Mouse (Mus musculus) kidney, embryonic 16.5 days (tissue): ENCODE measurements around the gene Rnf149. TPM values are rescaled to one million over a fixed set of nuclear protein-coding genes. Genes with fewer than 3 reads are reported as not detected.

Source experiments
- ATAC-seq: fragments of 200-750 bp; cut with Nextera tagmentation; 2 replicates; pipeline ENCODE4 v1.8.0; 2017; ENCODE audit warnings: moderate TSS enrichment; ENCODE audit not compliant: low FRiP score, low TSS enrichment
- H3K27ac ChIP-seq: fragments of 300-500 bp; sonication (generic); 2 replicates; pipeline ENCODE4 v1.5.1; 2014; ENCODE audit warnings: low read length
- H3K27me3 ChIP-seq: fragments of 300-500 bp; sonication (generic); 2 replicates; pipeline ENCODE4 v1.6.1; 2014; ENCODE audit warnings: low read length, control low read depth, mixed read lengths; ENCODE audit not compliant: insufficient read depth
- H3K36me3 ChIP-seq: fragments of 300-500 bp; sonication (generic); 2 replicates; pipeline ENCODE4 v1.6.1; 2014; ENCODE audit warnings: low read length, control low read depth, mixed read lengths; ENCODE audit not compliant: insufficient read depth
- H3K4me1 ChIP-seq: fragments of 300-500 bp; sonication (generic); 2 replicates; pipeline ENCODE4 v1.6.1; 2014; ENCODE audit warnings: low read length, control low read depth, mixed read lengths; ENCODE audit not compliant: insufficient read depth
- H3K4me2 ChIP-seq: fragments of 300-500 bp; sonication (generic); replicated peaks from 2 replicates; pipeline ENCODE4 v1.6.1; 2014; ENCODE audit warnings: low read depth, low read length
- H3K4me3 ChIP-seq: fragments of 300-500 bp; sonication (generic); 2 replicates; pipeline ENCODE4 v1.5.1; 2014; ENCODE audit warnings: mild to moderate bottlenecking, low read length
- H3K9ac ChIP-seq: fragments of 300-500 bp; sonication (generic); replicated peaks from 2 replicates; pipeline ENCODE4 v1.6.1; 2014; ENCODE audit warnings: low read length
- H3K9me3 ChIP-seq: fragments of 300-500 bp; sonication (generic); 2 replicates; pipeline ENCODE4 v1.6.1; 2016; ENCODE audit warnings: low read length, control low read depth
- WGBS: fragments of 180-500 bp; shearing (Covaris S2); extraction: QIAGEN DNeasy Blood & Tissue Kit; methylation state at CpG from one replicate; pipeline ENCODE4 v1.1.7; 2014; 5-methylcytosine and 5-hydroxymethylcytosine counted together
- polyA plus RNA-seq: library from polyadenylated mRNA; unstranded; fragments of >200 nt; fragmentation: Nextera tagmentation; extraction: Ambion mirVana; gene quantifications from 2 replicates; pipeline ENCODE4 v1.2.1, GENCODE M21; 2015

Rnf149 gene
- polyA plus RNA-seq, 1 experiment from 2014 or later: 32.6 TPM

DNA sequence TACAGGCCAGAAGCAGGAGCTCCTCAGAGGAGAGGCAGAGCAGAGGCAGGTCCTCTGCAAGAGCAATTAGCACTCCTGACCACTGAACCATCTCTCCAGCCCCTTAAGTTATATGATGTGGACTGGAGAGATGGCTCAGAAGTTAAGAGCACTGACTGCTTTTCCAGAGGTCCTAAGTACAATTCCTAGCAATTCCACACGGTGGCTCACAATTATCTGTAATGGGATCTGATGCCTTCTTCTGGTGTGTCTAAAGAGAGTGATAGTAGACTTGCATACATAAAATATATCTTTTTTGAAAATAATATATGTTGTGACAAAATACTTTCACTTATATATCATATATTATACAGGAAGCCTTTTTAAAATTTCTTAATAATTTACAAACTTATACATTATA is 15.3 kb downstream of the Rnf149 start:
- H3K4me3 ChIP-seq: no peak overlapping the region
- H3K36me3 ChIP-seq: peaks cover 19% of the 10 kb centered on the region; the same call in 1 of the 2 replicates
- no peaks in the 10 kb centered on the region for H3K9me3 ChIP-seq
- 17% methylated on average over 1 of the region's 1 CpGs for WGBS
- no peak for ATAC-seq
- no peak overlapping the region for H3K4me2 ChIP-seq
- H3K27me3 ChIP-seq: no peaks in the 10 kb centered on the region
- H3K4me1 ChIP-seq: no peaks in the 10 kb centered on the region
- H3K9ac ChIP-seq: no peak overlapping the region
- no peak overlapping the region for H3K27ac ChIP-seq

DNA sequence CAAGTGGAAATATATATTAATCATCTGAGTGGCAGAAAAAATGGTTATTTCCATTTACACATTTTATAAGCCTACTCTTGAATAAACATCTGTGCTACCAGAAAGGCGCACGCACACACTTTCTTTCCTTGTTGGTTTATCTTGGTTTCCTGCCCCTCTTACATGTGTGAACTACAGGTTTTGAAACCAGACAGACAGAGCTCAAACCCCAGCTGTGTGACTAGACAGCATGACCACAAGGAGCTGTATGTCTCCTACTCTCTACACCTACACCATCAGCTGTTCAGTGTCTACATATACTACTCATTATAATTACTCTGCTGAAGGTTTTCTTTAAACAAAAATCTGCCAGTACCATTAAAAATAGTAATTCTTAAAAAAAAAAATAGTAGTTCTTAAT is 18.2 kb downstream of the Rnf149 start:
- WGBS: 95% methylated on average over 2 of the region's 2 CpGs
- peaks cover 31% of the 10 kb centered on the region for H3K36me3 ChIP-seq
- H3K4me3 ChIP-seq: no peak overlapping the region
- no peak overlapping the region for H3K27ac ChIP-seq
- no peaks in the 10 kb centered on the region for H3K27me3 ChIP-seq
- no peak for ATAC-seq
- H3K4me1 ChIP-seq: peaks cover 15% of the 10 kb centered on the region
- H3K4me2 ChIP-seq: no peak overlapping the region
- no peaks in the 10 kb centered on the region for H3K9me3 ChIP-seq
- no peak overlapping the region for H3K9ac ChIP-seq

DNA sequence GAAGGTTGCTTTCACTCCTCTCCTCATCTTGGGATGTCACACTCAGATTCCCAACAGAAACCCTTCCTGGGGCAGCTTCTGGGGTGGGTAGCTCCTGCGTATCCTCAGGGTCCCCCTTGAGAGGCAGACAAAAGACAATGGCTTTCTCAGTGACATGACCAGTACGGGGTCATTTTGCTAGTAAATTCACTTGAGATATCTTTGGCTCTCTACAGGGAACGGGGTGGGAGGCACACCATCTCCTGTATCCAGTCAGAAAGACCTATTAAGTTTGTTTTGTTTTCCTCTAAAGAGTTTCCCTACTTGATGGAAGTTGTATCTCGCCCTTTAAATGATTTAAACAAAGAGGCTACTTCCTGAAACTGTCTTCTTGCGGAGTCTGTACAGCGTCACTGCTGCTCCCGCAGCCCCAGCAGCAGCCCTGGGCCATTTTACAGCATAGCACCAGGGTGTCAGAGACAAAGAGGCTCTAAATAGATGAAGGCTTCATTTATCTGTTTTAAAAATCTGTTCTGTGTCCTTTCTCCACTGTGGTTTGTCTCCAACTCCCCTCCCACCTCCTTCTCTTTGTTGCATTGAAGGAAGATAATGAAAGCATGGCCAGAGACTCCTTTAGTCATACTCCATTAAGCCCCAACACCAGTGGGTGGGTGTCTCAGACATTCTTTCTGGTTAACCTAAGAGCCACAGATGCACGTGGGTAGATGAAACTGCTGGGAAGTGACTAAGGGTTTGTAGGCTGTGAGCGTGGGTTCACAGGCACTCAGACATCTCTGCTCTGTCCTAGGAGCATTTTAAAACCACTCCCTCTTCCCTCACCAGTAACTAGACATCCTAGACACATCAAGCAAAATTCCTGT is 21.4 kb downstream of the Rnf149 start:
- Histone ChIP-seq H3K4me2 (0 out of 2 replicates have a peak overlapping the region, but pooled peaks have one; percentile 13), H3K4me3 (no peak overlapping the region), H3K27ac (peak overlapping the region; percentile 78), H3K4me1 (peaks cover 15% of the 10 kb centered on the region), H3K36me3 (peaks cover 41% of the 10 kb centered on the region), H3K9ac (no peak overlapping the region), H3K9me3 (no peaks in the 10 kb centered on the region), H3K27me3 (no peaks in the 10 kb centered on the region)
- 29% methylated on average over 9 of the region's 9 CpGs for WGBS
- peak; percentile 57 for ATAC-seq

- WGBS: 62% methylated on average over 2 of the region's 2 CpGs
- no peak for ATAC-seq
Measured at GRCm38 (mm10) chr1:39549831-39550230, 27.4 kb downstream of the Rnf149 start.

DNA sequence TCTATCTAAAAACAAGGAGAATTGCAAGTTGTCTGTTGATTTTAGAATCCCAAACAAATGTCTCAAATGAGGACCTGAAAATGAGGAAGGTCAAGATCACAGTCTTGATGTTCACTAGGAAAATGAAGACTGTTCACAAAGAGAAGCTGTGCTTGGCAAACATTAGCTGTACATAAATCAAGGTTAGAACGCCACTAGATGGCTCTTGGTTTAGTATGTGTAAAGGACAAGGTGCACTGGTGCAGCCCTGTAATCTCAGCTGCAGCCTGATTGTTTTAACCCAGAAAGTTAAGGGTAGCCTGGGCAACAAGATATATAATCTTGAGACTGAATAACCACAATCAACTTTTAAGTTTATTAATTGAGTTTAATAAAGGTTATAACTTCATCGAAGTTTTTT is 30.0 kb downstream of the Rnf149 start:
- no peak overlapping the region for H3K27ac ChIP-seq
- no peak overlapping the region for H3K9ac ChIP-seq
- no peak for ATAC-seq
- no peaks in the 10 kb centered on the region for H3K27me3 ChIP-seq
- no peaks in the 10 kb centered on the region for H3K9me3 ChIP-seq
- WGBS: 46% methylated on average over 2 of the region's 2 CpGs
- no peaks in the 10 kb centered on the region for H3K4me1 ChIP-seq
- no peak overlapping the region for H3K4me3 ChIP-seq
- peaks cover 43% of the 10 kb centered on the region for H3K36me3 ChIP-seq
- H3K4me2 ChIP-seq: no peak overlapping the region

More at GRCm38 (mm10) chr1:39549831-39550230, 27.4 kb downstream of the Rnf149 start:
- Histone ChIP-seq H3K4me1 (no peaks in the 10 kb centered on the region), H3K9ac (no peak overlapping the region), H3K27me3 (no peaks in the 10 kb centered on the region), H3K9me3 (no peaks in the 10 kb centered on the region), H3K27ac (no peak overlapping the region), H3K4me3 (no peak overlapping the region), H3K36me3 (peaks cover 46% of the 10 kb centered on the region), H3K4me2 (no peak overlapping the region)

DNA sequence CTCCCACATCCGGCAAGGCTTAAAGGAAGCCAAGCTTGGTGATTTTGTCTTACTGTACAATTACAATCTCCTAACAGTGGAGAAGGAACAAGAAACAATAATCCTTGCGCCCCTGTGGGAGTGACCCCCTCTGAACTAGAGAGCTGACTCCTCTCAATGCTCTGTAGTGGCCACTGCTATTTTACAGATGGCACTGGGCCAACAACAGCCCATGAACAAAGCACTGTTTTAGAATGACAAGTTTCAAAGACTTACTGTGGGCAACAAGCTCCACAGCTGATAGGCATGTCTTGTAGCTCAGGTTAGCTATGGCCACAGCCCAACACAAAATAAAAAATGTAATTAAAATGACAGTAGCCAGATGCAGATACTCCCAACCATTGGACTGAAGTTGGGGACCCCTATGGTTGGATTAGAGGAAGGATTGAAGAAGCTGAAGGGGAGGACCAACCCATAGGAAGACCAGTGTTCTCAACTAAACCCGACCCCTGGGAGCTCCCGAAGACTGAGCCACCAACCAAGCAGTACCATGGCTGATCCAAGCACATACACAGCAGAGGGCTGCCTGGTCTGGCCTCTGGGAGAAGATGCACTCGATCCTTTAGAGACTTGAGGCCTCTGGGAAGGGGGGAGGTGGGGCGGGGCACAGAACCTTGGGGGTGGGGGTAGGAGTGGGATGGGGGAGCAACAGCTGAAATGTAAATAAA is 30.9 kb downstream of the Rnf149 start:
- Histone ChIP-seq H3K4me2 (no peak overlapping the region), H3K36me3 (peaks cover 41% of the 10 kb centered on the region), H3K4me3 (no peak overlapping the region), H3K4me1 (no peaks in the 10 kb centered on the region), H3K27me3 (no peaks in the 10 kb centered on the region), H3K9ac (no peak overlapping the region), H3K9me3 (no peaks in the 10 kb centered on the region), H3K27ac (no peak overlapping the region)
- 88% methylated on average over 6 of the region's 6 CpGs for WGBS
- peak; percentile 65; the same call in 1 of the 2 replicates for ATAC-seq

DNA sequence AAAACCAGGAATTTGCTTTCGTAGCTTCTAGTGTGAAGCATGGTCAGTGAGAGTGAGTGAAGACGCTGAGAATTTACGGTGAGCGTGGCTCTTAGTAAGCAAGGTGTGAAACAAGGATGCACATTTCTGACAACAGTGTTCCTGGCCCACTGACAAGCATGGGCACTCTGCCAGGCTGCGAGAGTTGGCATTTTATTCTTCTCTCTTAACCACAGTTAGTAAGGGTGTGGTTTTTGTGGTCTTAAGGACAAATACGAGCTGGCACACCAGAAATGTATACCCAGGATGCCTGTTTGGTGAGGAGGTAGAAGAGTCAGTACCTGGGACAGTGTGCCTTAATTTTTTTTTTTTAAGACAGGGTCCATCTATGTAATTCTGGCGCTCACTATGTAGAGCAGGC is 31.6 kb downstream of the Rnf149 start:
- Histone ChIP-seq H3K4me1 (no peaks in the 10 kb centered on the region), H3K36me3 (peaks cover 45% of the 10 kb centered on the region), H3K4me3 (no peak overlapping the region), H3K4me2 (no peak overlapping the region), H3K9me3 (peaks cover 2% of the 10 kb centered on the region), H3K27me3 (no peaks in the 10 kb centered on the region), H3K9ac (no peak overlapping the region), H3K27ac (no peak overlapping the region)
- 94% methylated on average over 7 of the region's 7 CpGs for WGBS
- ATAC-seq: no peak

DNA sequence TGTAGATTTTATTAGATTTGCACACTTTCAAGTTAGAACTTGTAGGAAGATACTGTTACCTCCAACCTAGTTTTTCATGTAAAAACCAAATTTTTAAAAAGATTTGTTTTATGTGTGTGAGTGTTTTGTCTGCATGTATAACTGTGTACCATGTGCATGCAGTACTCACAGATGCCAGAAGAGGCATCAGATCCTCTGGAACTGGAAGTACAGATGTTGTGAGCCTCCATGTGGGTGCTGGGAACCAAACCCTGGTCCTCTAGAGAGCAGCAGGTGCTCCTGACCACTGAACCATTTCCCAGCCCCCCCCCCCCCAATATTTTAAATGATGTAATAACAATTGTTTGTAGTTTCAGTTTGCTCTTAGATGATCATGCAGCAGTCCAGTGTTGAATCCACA is 36.6 kb downstream of the Rnf149 start:
- Histone ChIP-seq H3K4me2 (no peak overlapping the region), H3K27ac (no peak overlapping the region), H3K9me3 (peaks cover 8% of the 10 kb centered on the region), H3K27me3 (no peaks in the 10 kb centered on the region), H3K9ac (no peak overlapping the region), H3K4me1 (peaks cover 14% of the 10 kb centered on the region), H3K4me3 (no peak overlapping the region), H3K36me3 (peaks cover 49% of the 10 kb centered on the region)
- no peak for ATAC-seq

DNA sequence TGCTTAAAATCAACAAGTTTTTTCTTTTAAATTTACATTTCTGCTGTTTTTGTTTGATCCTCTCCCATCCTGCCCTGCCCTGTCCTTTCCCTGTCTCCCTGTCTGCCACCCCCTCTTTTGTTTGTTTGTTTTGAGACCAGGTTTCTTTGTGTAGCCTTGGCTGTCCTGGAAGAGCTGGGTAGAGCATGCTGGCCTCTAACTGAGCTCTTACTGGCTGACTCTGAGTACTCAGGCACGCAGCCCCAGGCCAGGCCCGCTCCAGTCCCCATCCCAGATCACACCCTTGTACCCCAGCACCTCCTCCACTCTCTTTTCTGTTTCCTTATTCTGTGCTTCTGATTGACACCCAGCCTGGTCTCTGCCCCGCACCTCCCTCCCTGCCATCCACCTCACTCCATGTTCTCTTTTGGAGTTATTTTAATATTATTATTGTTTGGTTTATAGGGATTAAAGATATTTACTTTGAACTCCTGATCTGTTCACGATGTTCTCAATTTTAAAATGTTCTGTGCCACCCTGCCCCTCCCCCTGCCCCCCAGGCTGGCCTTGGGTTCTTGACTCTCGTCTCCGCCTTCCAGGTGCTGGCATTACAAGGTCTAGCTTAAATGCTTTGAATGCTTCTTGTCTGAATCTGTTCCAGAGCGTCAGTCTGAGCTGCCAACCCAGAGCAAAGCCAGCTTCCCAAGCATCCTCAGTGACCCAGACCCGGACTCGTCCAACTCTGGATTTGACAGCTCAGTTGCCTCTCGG is 39.4 kb downstream of the Rnf149 start:
- WGBS: 92% methylated on average over 10 of the region's 10 CpGs
- no peak overlapping the region for H3K9ac ChIP-seq

More for the DNA sequence above, 39.4 kb downstream of the Rnf149 start:
- peaks cover 20% of the 10 kb centered on the region for H3K4me1 ChIP-seq
- H3K36me3 ChIP-seq: peaks cover 42% of the 10 kb centered on the region
- no peak overlapping the region for H3K4me3 ChIP-seq
- no peaks in the 10 kb centered on the region for H3K27me3 ChIP-seq
- H3K4me2 ChIP-seq: 0 out of 2 replicates have a peak overlapping the region, but pooled peaks have one; percentile 18
- peaks cover 8% of the 10 kb centered on the region for H3K9me3 ChIP-seq
- H3K27ac ChIP-seq: no peak overlapping the region
- ATAC-seq: no peak
